Mouse (Mus musculus) cerebral cortex, adult 2 months (tissue): ENCODE results near the gene Saa3.

ENCODE experiments used
- WGBS: fragments of 180-500 bp; shearing (Covaris S2); methylation state at CpG from one replicate; pipeline ENCODE4 v1.1.7; 2018; 5-methylcytosine and 5-hydroxymethylcytosine counted together

Saa3 gene

GRCm38 (mm10) chr7:46712250-46712649 lies 3.2 kb downstream of the Saa3 start:
- 69% methylated on average over 6 of the region's 6 CpGs for WGBS

DNA sequence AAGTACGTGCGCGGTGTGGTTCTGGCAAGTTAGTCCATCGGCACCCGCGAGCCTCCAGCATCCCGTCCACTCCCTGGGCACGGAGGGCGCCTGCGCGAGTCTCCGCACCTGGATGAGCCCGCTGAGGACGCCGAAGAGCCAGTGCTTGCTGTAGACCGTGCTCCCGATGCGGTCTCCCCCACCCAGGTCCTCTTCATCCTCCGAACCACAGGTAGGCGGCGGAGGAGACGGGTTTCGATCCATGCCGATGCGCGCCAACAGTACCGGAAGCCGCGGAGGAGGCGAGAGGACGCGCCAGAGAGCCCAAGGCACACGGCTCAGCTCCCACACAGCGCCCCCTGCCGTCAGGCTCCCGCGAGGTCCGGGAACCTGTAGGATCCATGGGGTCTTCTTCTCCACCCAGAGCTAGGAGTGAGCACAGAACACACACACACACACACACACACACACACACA lies 5.1 kb downstream of the Saa3 start, which contains the start of gene Saal1:
Gene Saal1 (minus strand): TSS at position 291 of the 455 bp plus-strand sequence.
- WGBS = under 1% methylated on average over 38 of the region's 38 CpGs

DNA sequence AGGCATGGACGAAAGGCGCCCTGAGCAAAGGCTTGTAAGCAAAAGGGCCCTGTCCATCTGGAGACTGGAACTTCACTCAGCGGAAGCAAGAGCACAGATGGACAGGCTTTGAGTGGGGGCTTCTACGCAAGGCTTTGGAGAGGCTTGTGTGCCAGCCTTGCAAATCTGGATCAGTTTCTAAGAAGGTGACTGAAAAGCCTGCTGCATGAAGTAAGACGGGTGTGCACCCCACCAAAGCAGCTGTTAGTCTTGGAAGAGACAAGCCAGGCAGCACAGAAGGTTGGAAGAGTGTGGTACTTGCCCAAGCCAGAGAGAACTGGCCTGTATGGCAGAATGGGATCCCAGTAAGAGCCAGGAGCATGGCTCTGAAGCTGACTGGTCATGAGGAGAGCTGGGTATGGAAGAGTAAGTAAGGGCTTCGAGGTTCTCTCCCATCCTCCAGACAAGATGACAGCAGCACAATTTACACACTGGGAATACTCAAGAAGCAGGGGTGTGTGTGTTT lies 14.9 kb downstream of the Saa3 start:
- 73% methylated on average over 6 of the region's 6 CpGs for WGBS

DNA sequence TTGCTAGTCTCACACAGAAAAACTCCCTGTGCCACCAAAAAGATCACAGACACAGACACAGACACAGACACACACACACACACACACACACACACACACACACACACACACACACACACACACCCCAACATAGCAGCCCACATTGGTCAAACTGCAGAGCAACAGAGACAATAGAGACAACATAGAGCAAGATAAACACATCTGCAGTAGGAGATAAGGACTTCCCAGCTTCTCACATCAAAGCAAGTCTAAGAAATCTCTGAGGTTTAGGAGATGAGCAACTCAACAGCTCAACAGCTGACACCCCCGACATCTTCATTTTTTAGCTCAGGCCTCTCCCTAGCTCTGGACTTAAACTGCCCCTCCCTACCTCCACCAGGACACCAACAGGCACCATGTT lies 18.7 kb downstream of the Saa3 start:
- WGBS = 87% methylated on average over 1 of the region's 1 CpGs

DNA sequence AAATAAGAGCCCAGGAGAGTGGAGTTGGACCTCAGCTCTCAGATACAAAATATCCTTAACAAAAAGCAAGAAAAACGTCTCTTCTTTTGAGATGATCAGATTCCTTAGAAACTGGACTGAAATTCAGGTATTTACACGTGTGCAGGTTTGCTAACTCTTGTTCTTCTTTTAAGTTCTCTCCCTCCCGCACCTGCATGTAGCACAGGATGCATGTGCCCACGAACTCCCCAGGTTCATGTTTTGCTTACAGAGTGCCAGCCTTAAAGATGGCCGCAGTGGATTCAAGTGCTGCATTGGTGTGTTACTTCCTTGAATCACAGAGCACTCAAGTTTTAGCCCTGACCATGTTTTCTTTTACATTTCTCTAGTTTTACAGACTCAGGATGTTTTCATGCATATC lies 28.7 kb downstream of the Saa3 start:
- 90% methylated on average over 5 of the region's 5 CpGs for WGBS

GRCm38 (mm10) chr7:46679044-46679443 lies 36.5 kb downstream of the Saa3 start:
- 78% methylated on average over 7 of the region's 7 CpGs for WGBS

DNA sequence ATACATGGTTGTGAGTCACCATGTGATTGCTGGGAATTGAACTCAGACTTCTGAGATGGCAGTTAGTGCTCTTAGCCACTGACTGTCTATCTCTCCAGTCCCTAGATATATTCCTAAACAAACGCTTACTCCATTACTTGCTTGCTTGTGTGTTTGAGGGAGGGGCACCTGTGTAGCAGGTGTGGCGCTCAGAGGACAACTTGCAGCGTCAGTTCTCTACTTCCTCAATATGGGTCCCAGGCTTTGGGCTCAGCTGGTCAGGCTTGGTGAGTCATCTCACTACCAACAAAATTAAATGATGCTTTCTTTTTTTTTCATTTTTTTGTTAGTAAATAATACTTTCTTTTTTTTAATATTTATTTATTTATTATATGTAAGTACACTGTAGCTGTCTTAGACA lies 37.1 kb downstream of the Saa3 start:
- 90% methylated on average over 3 of the region's 3 CpGs for WGBS

- WGBS = 60% methylated on average over 5 of the region's 5 CpGs
Measured at GRCm38 (mm10) chr7:46676808-46677360, 38.6 kb downstream of the Saa3 start.

DNA sequence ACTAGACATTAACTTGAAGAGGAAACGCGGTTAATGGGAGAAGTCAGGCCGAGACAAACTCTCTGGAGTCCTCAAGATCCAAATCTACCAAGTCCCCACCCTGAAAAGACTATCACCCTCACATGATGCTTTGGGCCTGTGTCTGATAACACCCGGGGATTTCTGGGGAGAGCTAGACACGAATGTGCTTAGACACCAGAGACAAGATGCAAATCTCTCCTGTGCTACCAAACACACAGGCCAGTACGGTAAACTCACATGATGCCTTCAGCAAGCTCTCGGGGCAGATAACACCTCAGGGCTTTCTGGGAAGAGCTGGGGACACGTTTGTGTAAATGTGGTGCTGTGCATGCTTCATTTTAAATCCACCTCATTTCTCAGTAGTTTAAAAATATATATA lies 39.6 kb downstream of the Saa3 start:
- WGBS = 88% methylated on average over 8 of the region's 8 CpGs

- WGBS = 64% methylated on average over 7 of the region's 7 CpGs
Measured at GRCm38 (mm10) chr7:46675061-46675460, 40.4 kb downstream of the Saa3 start.

DNA sequence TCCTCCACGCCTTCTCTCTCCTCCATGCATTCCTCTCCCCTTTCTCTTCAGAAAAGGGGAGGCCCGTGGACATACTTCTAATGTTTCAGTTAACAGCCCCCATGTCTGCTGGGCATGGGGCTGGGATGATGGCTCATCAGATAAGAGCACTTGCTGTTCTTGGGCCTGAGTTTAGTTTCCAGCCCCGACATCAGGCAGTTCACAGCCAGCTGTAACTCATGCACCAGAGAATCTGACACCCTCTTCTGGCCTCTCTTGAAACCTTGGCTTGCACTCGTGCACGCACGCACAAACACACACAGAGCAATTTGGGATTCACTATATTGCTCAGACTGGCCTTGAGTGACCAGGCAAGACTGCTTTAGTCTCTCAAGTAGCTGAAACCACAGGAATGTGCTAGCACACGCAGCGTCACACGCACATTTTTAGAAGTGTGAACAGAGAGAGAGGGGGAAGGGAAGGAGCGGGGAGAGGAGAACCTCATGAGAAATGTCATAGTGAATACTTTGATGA lies 43.3 kb downstream of the Saa3 start, which contains the start of gene Tph1:
Gene Tph1 (minus strand): TSS at position 378 of the 513 bp plus-strand sequence.
- 62% methylated on average over 10 of the region's 10 CpGs for WGBS

GRCm38 (mm10) chr7:46667256-46667655 lies 48.2 kb downstream of the Saa3 start:
- 4% methylated on average over 21 of the region's 21 CpGs for WGBS

GRCm38 (mm10) chr7:46665236-46665635 lies 50.3 kb downstream of the Saa3 start:
- 44% methylated on average over 9 of the region's 9 CpGs for WGBS
